Mouse (Mus musculus) forebrain, embryonic 13.5 days (tissue): ENCODE measurements around the gene Mrpl12. TPM values are rescaled to one million over a fixed set of nuclear protein-coding genes. Genes with fewer than 3 reads are reported as not detected.

Experiments
- ATAC-seq: fragments of 200-750 bp; cut with Nextera tagmentation; 2 replicates; pipeline ENCODE4 v1.8.0; 2017
- H3K27ac ChIP-seq: fragments of 300-500 bp; sonication (generic); 2 replicates; pipeline ENCODE4 v1.5.1; 2015; ENCODE audit warnings: inconsistent platforms, mild to moderate bottlenecking, moderate library complexity
- H3K27me3 ChIP-seq: fragments of 300-500 bp; sonication (generic); 2 replicates; pipeline ENCODE4 v1.6.1; 2015; ENCODE audit warnings: mild to moderate bottlenecking, inconsistent platforms
- H3K36me3 ChIP-seq: fragments of 300-500 bp; sonication (generic); 2 replicates; pipeline ENCODE4 v1.6.1; 2015; ENCODE audit warnings: mild to moderate bottlenecking, inconsistent platforms; ENCODE audit not compliant: poor library complexity, severe bottlenecking
- H3K4me1 ChIP-seq: fragments of 300-500 bp; sonication (generic); 2 replicates; pipeline ENCODE4 v1.6.1; 2015; ENCODE audit warnings: inconsistent platforms
- H3K4me2 ChIP-seq: fragments of 300-500 bp; sonication (generic); 2 replicates; pipeline ENCODE4 v1.6.1; 2015; ENCODE audit warnings: inconsistent platforms, mild to moderate bottlenecking, moderate library complexity
- H3K4me3 ChIP-seq: fragments of 300-500 bp; sonication (generic); 2 replicates; pipeline ENCODE4 v1.5.1; 2015; ENCODE audit warnings: mild to moderate bottlenecking, inconsistent platforms
- H3K9ac ChIP-seq: fragments of 300-500 bp; sonication (generic); 2 replicates; pipeline ENCODE4 v1.6.1; 2015; ENCODE audit warnings: mild to moderate bottlenecking, inconsistent platforms
- H3K9me3 ChIP-seq: fragments of 300-500 bp; sonication (generic); replicated peaks from 2 replicates; pipeline ENCODE4 v1.6.1; 2016; ENCODE audit warnings: inconsistent platforms
- WGBS: fragments of 180-500 bp; shearing (Covaris S2); methylation state at CpG from one replicate; pipeline ENCODE4 v1.1.7; 2015; 5-methylcytosine and 5-hydroxymethylcytosine counted together
- polyA plus RNA-seq: library from polyadenylated mRNA; unstranded; fragments of >200 nt; fragmentation: Nextera tagmentation; extraction: Ambion mirVana; gene quantifications from 2 replicates; pipeline ENCODE4 v1.2.1, GENCODE M21; 2015

Mrpl12 gene
- polyA plus RNA-seq, 1 experiment from 2014 or later: 127 TPM

DNA sequence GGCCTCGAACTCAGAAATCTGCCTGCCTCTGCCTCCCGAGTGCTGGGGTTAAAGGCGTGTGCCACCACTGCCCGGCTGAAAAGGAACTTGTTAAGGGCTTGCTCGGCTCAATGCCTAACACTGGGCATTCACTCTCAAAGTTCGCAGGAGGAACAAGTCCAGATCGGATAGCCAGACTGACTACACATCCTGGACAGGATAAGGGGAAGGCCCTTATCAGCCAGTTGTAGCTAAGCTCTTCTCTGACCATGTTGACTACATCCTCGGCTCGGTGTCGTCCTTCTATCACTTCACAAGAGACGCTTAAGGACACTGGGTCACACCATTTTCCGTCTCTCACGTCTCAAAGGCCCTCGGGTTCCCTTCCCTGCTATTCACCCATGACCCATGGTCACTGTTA is 27.0 kb upstream of the Mrpl12 start:
- WGBS: 31% methylated on average over 14 of the region's 14 CpGs
- peak; percentile 7; the same call in 1 of the 2 replicates for ATAC-seq
- H3K9me3 ChIP-seq: no peaks in the 10 kb centered on the region

DNA sequence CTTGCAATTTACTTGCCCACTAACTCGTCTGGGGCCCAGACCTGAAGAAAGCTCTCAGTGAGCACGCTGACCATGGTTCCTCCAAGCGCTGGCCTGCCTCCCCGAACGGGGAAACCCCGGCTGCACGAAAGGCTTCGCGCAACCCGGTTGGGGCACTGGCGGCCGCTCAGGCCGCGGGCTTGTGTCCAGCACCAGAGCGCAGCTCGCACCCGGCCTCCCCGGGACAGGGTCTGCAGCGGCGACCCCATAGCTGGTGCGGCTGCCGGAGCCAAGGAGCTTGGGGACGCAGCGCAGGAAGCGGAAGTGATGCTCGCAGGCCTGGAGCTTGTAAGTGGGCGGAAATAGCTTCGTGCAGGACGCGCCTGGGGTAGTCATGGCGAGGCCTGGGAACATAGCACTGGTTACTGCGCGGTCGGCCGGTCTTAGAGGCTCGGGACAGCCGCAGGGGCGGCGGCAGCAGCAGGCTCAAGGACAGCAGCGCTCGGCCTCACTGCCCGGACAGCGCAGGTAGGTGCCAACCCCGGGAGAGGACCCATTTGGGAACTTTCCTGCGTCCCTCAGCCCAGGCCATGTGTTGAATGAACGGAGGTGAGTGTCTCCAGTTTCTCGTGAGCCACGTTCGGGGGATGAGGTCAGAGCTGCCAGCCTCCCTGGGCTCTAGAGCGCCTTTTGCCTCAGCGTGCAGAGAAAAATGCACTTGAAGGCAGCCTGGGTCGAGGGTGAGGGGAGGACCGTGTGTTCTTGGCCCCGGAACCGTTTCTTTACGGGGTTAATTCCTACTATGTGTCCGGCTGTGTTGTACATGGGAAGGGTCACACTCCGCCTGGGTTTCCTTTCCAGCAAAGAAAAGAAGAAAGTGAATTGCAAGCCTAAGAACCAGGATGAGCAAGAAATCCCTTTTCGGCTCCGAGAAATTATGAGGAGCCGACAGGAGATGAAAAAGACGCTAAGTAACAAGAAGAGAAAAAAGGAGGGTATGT is 26.4 kb upstream of the Mrpl12 start, which contains the start of the genes Oxld1 and Ccdc137:
Gene Oxld1 (minus strand): TSS at position 297 of the 980 bp plus-strand sequence.
Gene Ccdc137 (plus strand): TSS at position 344 of the 980 bp plus-strand sequence.
- H3K9ac ChIP-seq: peak within 1 kb of the TSS; percentile 94
- peak; percentile 94 for ATAC-seq

More for the DNA sequence above, 27.0 kb upstream of the Mrpl12 start:
- peak overlapping the region; percentile 90 for H3K4me3 ChIP-seq
- peak overlapping the region; percentile 94 for H3K9ac ChIP-seq
- H3K27me3 ChIP-seq: no peaks in the 10 kb centered on the region
- H3K4me2 ChIP-seq: peak overlapping the region; percentile 93
- peak overlapping the region; percentile 62; the same call in 1 of the 2 replicates for H3K27ac ChIP-seq
- peaks cover 25% of the 10 kb centered on the region for H3K4me1 ChIP-seq
- peaks cover 30% of the 10 kb centered on the region for H3K36me3 ChIP-seq

DNA sequence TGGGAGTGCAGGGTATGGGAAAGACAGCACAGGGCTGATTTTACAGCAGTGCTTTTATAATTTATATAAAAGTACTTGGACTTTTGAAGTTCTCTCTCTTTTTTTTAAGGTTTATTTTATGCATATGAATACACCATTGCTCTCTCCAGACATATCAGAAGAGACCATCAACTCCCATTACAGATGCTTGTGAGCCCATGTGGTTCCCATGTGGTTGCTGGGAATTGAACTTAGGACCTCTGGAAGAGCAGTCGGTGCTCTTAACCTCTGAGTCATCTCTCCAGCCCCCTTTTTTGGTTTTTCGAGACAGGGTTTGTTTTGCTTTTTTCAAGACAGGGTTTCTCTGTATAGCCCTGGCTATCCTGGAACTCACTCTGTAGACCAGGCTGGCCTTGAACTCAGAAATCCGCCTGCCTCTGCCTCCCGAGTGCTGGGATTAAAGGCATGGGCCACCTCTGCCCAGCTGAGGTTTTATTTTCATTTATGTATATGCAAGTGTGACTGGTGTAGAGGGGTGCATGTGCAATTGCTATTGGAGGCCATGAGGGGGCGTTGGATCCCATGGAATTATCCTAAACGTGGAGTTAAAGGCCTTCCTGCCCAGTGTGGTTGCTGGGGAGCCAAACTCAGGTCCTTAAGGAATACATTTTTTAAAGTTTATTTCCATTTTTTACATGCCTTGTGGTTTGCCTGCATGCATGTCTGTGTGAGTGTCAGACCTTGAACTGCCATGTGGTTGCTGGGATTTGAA is 25.4 kb upstream of the Mrpl12 start:
- no peak for ATAC-seq
- Histone ChIP-seq H3K27ac (no peak overlapping the region), H3K9ac (peak overlapping the region; percentile 94), H3K4me2 (peak overlapping the region; percentile 93), H3K4me3 (peak overlapping the region; percentile 90), H3K36me3 (peaks cover 46% of the 10 kb centered on the region), H3K9me3 (no peaks in the 10 kb centered on the region), H3K27me3 (no peaks in the 10 kb centered on the region), H3K4me1 (peaks cover 25% of the 10 kb centered on the region)
- WGBS: 70% methylated on average over 6 of the region's 6 CpGs

More for the DNA sequence above, 26.4 kb upstream of the Mrpl12 start, which contains the start of the genes Oxld1 and Ccdc137:
- 5% methylated on average over 62 of the region's 62 CpGs for WGBS
- Histone ChIP-seq H3K27me3 (no peaks in the 10 kb centered on the region), H3K4me3 (peak within 1 kb of the TSS; percentile 90), H3K36me3 (peaks cover 37% of the 10 kb centered on the region), H3K4me2 (peak within 1 kb of the TSS; percentile 93), H3K9me3 (no peaks in the 10 kb centered on the region), H3K27ac (peak within 1 kb of the TSS; percentile 62), H3K4me1 (peaks cover 25% of the 10 kb centered on the region)

DNA sequence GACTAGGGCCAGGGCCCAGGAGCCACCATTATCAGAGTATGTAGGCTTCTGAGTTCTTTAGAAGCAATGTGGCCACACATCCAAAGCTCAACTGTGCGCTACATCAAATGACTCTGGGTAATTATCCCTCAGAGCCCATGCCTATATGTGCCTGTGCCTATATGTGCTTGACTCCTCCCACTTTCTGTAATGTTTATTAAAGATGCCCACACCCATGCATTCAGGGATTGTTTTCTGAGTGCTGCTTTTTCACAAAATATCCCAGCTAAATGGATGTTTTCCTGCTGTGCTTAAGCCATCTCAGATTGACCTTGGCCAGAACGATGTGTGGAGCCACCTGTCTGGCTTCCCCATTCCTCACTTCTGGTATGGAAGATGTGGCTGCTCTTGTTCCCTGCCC is 20.9 kb upstream of the Mrpl12 start:
- Histone ChIP-seq H3K9me3 (no peaks in the 10 kb centered on the region), H3K9ac (no peak overlapping the region), H3K4me1 (peaks cover 32% of the 10 kb centered on the region), H3K4me2 (no peak overlapping the region), H3K27me3 (no peaks in the 10 kb centered on the region), H3K4me3 (no peak overlapping the region), H3K27ac (no peak overlapping the region), H3K36me3 (peaks cover 61% of the 10 kb centered on the region)
- ATAC-seq: no peak
- WGBS: 93% methylated on average over 2 of the region's 2 CpGs

DNA sequence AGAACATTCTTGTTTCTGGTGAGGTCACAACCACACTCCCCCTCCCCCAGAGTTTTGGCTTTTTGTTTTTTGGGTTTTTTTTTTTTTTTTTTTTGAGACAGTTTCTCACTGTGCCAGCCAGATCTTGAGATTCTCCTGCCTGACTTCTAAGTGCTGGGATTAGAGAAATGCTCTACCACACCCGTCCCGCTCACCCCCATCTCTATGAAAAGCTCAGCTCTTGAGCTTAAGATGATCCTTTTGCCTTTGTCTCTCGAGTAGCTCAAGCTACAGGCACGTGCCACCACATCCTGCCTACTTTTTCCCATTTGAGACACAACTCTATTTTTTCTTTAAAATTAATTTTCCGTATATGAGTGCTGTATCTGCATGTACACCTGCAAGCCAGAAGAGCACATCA is 20.0 kb upstream of the Mrpl12 start:
- H3K36me3 ChIP-seq: peaks cover 62% of the 10 kb centered on the region
- H3K4me1 ChIP-seq: peaks cover 32% of the 10 kb centered on the region
- no peaks in the 10 kb centered on the region for H3K9me3 ChIP-seq
- WGBS: 80% methylated on average over 5 of the region's 5 CpGs
- H3K9ac ChIP-seq: no peak overlapping the region
- no peak overlapping the region for H3K27ac ChIP-seq
- no peak overlapping the region for H3K4me3 ChIP-seq
- no peak overlapping the region for H3K4me2 ChIP-seq
- no peak for ATAC-seq
- H3K27me3 ChIP-seq: no peaks in the 10 kb centered on the region

DNA sequence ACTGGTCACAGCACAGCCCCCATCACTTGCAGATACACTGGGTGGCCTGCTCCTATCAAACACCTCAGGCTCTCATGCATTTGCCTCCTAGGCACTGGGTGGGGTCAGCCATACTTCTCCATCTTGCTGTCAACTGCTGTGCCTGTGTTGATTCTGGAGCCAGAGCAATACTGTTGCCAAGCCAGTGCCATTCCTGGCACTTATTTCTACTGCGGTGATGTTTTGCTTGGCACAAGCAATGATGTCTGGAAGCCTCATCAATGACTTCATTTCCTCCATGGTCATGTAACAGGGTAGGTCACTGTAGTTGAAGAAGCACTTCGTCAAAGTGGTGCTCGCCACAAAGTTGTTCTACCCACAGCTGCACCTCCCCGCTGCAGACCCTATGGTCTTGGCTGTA is 18.9 kb upstream of the Mrpl12 start:
- H3K36me3 ChIP-seq: peaks cover 65% of the 10 kb centered on the region
- H3K27me3 ChIP-seq: no peaks in the 10 kb centered on the region
- 92% methylated on average over 4 of the region's 4 CpGs for WGBS
- ATAC-seq: no peak
- peak overlapping the region; percentile 93 for H3K4me2 ChIP-seq
- H3K27ac ChIP-seq: no peak overlapping the region
- H3K4me1 ChIP-seq: peaks cover 27% of the 10 kb centered on the region
- 0 out of 2 replicates have a peak overlapping the region, but pooled peaks have one; percentile 96 for H3K9ac ChIP-seq
- peak overlapping the region; percentile 95; the same call in 1 of the 2 replicates for H3K4me3 ChIP-seq
- no peaks in the 10 kb centered on the region for H3K9me3 ChIP-seq

DNA sequence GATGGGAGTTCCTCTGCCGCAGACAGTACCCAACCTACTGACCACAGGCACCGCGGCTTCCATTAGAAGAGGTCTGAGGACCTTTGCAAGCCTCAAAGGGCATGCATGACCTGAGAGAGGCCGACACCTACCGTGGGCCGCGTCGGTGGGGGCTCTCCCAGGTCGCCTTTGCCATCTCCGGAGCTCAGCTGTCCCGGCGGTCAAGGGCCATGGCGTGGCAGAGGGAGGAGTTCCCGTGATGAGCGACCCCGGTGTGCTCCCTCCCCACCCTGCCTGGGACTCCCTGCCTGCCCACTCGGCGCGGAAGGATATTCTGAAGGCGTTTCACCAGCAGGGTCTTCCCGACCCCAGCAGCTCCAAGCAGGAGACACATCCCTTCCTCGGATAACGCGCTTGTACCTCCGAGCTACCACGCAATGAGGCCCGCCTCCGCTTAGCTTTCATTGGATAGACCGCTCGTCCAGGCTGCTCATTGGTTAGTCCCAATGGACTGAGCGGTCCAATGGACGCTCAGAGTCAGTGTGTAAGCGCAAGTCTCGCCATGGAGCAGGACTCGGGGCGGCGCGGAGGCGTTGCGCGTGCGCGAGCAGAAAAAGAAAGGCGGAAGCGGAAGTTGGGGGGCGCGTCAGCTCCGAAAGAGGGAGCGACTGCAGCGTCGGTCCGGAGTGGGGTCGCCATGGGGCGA is 17.2 kb upstream of the Mrpl12 start, which contains the start of gene Arl16:
Gene Arl16 (minus strand): TSS at position 557 of the 685 bp plus-strand sequence.
- Histone ChIP-seq H3K9ac (peak within 1 kb of the TSS; percentile 96), H3K36me3 (peaks cover 65% of the 10 kb centered on the region), H3K4me1 (peaks cover 27% of the 10 kb centered on the region), H3K27ac (peak within 1 kb of the TSS; percentile 79), H3K9me3 (no peaks in the 10 kb centered on the region), H3K4me3 (peak within 1 kb of the TSS; percentile 95), H3K27me3 (no peaks in the 10 kb centered on the region), H3K4me2 (peak within 1 kb of the TSS; percentile 93)
- peak; percentile 100 for ATAC-seq
- under 1% methylated on average over 54 of the region's 54 CpGs for WGBS

DNA sequence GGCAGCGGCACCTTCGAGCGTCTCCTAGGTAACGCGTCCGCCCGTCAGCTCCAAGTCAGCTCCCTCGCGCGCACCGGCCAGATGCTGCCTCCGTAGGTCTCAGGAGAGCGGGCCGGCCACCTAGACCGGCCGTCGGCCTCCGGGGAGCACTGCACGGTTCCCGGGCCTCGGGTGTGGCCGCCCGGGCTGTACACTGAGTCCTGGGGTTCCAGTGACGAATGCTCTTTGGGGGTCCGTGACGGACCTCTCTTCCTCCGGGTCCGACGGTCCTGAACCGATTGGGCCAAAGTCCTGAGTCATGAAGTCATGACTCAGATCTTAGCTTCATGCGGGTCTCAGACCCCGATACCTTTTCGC is 16.7 kb upstream of the Mrpl12 start:
- peak; percentile 71 for ATAC-seq
- Histone ChIP-seq H3K27me3 (no peaks in the 10 kb centered on the region), H3K4me3 (peak overlapping the region; percentile 95), H3K9ac (peak overlapping the region; percentile 91), H3K36me3 (peaks cover 65% of the 10 kb centered on the region), H3K4me2 (peak overlapping the region; percentile 93), H3K4me1 (peaks cover 27% of the 10 kb centered on the region), H3K27ac (peak overlapping the region; percentile 15; the same call in 1 of the 2 replicates), H3K9me3 (no peaks in the 10 kb centered on the region)
- WGBS: 2% methylated on average over 33 of the region's 33 CpGs

DNA sequence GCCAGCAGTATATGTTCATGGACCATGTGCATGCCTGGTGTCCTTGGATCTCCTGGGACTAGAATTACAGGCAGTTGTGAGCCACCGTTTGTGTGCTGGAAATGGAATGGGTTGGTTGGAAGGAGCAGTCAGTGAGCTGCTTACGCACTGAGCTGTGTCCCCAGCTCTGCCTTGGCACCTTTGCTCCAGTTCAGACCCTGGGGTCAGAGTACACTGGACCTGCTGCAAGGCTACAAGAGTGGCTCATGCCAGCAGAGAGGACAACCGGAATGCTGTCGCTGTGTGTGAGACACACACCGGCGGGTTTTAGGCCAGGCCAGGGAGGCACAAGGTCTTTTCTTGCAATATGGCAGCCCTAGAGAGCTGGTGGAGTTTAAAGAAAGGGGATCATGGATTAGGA is 12.4 kb upstream of the Mrpl12 start:
- Histone ChIP-seq H3K9me3 (no peaks in the 10 kb centered on the region), H3K4me3 (no peak overlapping the region), H3K4me1 (peaks cover 15% of the 10 kb centered on the region), H3K4me2 (no peak overlapping the region), H3K9ac (peak overlapping the region; percentile 21; the same call in 1 of the 2 replicates), H3K36me3 (peaks cover 79% of the 10 kb centered on the region), H3K27ac (no peak overlapping the region), H3K27me3 (no peaks in the 10 kb centered on the region)
- ATAC-seq: no peak
- 97% methylated on average over 6 of the region's 6 CpGs for WGBS

DNA sequence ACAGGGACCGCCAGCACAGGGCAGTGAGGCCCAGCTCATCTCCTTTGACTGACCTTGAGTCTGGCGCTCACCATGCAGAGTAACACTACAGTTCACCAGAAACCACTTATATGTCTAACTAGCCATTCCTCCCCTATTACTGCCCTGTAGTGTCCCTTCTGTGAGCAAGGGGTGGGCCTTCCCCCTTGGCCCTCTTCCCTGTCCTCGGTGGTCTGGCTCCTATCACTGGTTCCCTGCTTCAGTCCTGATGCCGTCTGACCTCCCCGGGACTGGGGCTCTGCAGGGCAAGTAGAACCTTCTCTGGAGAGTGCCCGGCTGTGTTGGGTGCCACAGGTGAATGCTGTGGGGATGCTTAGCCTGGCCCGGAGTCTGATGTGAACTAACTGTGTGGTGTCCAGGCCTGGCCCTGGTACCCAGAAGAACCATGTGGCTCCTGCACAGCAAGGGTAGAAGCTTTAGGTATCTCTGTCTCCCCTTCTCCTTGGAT is 922 bp upstream of the Mrpl12 start:
- ATAC-seq: no peak
- peaks cover 22% of the 10 kb centered on the region for H3K4me1 ChIP-seq
- WGBS: 90% methylated on average over 7 of the region's 7 CpGs
- no peaks in the 10 kb centered on the region for H3K9me3 ChIP-seq
- peak overlapping the region; percentile 98 for H3K4me3 ChIP-seq
- H3K27me3 ChIP-seq: no peaks in the 10 kb centered on the region
- H3K9ac ChIP-seq: peak overlapping the region; percentile 95; the same call in 1 of the 2 replicates
- peaks cover 80% of the 10 kb centered on the region for H3K36me3 ChIP-seq
- peak overlapping the region; percentile 95 for H3K4me2 ChIP-seq
- H3K27ac ChIP-seq: peak overlapping the region; percentile 88

DNA sequence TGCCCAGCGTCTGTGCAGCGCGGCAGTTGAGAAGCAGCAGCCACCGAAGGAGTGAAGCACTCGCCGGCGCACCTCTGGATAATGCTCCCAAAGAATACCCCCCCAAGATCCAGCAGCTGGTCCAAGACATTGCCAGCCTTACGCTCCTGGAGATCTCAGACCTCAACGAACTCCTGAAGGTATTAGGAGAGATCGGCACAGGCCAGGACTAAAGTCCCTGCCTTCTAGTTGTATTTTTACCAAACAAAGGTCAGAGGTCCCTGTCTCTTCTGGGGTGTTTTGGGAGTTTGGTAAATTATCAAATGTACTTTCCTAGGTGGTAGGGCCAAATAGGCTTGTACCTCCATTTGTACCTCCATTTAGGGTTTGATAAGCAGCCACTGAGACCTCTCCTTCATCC is 838 bp downstream of the Mrpl12 start:
- H3K27me3 ChIP-seq: no peaks in the 10 kb centered on the region
- peak overlapping the region; percentile 59; the same call in 1 of the 2 replicates for H3K27ac ChIP-seq
- peaks cover 70% of the 10 kb centered on the region for H3K36me3 ChIP-seq
- H3K4me1 ChIP-seq: peaks cover 30% of the 10 kb centered on the region
- H3K9me3 ChIP-seq: no peaks in the 10 kb centered on the region
- WGBS: 12% methylated on average over 10 of the region's 10 CpGs
- peak overlapping the region; percentile 95 for H3K4me2 ChIP-seq
- H3K4me3 ChIP-seq: peak overlapping the region; percentile 98
- H3K9ac ChIP-seq: peak overlapping the region; percentile 95
- ATAC-seq: no peak
